Mouse (Mus musculus): Measurements from ENCODE around the gene Defb23. TPM values are rescaled to one million over a fixed set of nuclear protein-coding genes. Genes with fewer than 3 reads are reported as not detected.

Defb23 gene
- polyA plus RNA-seq, 1 experiment from 2014 or later = not detected

GRCm38 (mm10) chr2:152413765-152414584 lies 50.4 kb downstream of the Defb23 start:
- WGBS = under 1% methylated on average over 86 of the region's 86 CpGs
- no peaks in the 10 kb centered on the region for H3K27me3 ChIP-seq (ENCODE audit: control insufficient read depth, insufficient read depth, low read length)
- H3K9ac ChIP-seq (ENCODE audit: low read length) = peak overlapping the region; percentile 100
- H3K36me3 ChIP-seq (ENCODE audit: control insufficient read depth, insufficient read depth, low read length) = peaks cover 7% of the 10 kb centered on the region; the same call in 1 of the 2 replicates
- peaks cover 21 to 33% of the 10 kb centered on the region in 2 experiments for H3K4me1 ChIP-seq (ENCODE audit: control insufficient read depth in 2 of 2, insufficient read depth in 2 of 2, low read length in 2 of 2)
- H3K9me3 ChIP-seq (ENCODE audit: control insufficient read depth, low read length) = 0 out of 2 replicates have a peak, but pooled peaks cover 6% of the 10 kb centered on the region
- peak overlapping the region; percentile 93 for H3K4me2 ChIP-seq (ENCODE audit: low read length)
- H3K4me3 ChIP-seq (ENCODE audit: control insufficient read depth in 1 of 2, insufficient read depth in 1 of 2, low read depth in 1 of 2, low read length in 2 of 2) = peak overlapping the region; percentile 82 to 94
- 0 out of 2 replicates have a peak, but pooled peaks have one; percentile 2 for ATAC-seq (ENCODE audit: insufficient number of reproducible peaks, insufficient read depth, low FRiP score, low read depth)
- H3K27ac ChIP-seq (replicated peaks in 1 of 2; ENCODE audit: control insufficient read depth in 1 of 2, insufficient read depth in 1 of 2, low read depth in 2 of 2, low read length in 2 of 2) = peak overlapping the region; percentile 96 to 99

- H3K4me1 ChIP-seq (ENCODE audit: control insufficient read depth in 2 of 2, insufficient read depth in 2 of 2, low read length in 2 of 2) = peaks cover 21 to 33% of the 10 kb centered on the region in 2 experiments
- ATAC-seq (ENCODE audit: insufficient number of reproducible peaks, insufficient read depth, low FRiP score, low read depth) = no peak
- 0 out of 2 replicates have a peak, but pooled peaks cover 6% of the 10 kb centered on the region for H3K9me3 ChIP-seq (ENCODE audit: control insufficient read depth, low read length)
- peak overlapping the region; percentile 82 to 94 for H3K4me3 ChIP-seq (ENCODE audit: control insufficient read depth in 1 of 2, insufficient read depth in 1 of 2, low read depth in 1 of 2, low read length in 2 of 2)
- peak overlapping the region; percentile 96 to 99 for H3K27ac ChIP-seq (replicated peaks in 1 of 2; ENCODE audit: control insufficient read depth in 1 of 2, insufficient read depth in 1 of 2, low read depth in 2 of 2, low read length in 2 of 2)
- no peaks in the 10 kb centered on the region for H3K27me3 ChIP-seq (ENCODE audit: control insufficient read depth, insufficient read depth, low read length)
- peaks cover 7% of the 10 kb centered on the region; the same call in 1 of the 2 replicates for H3K36me3 ChIP-seq (ENCODE audit: control insufficient read depth, insufficient read depth, low read length)
- peak overlapping the region; percentile 93 for H3K4me2 ChIP-seq (ENCODE audit: low read length)
- 1% methylated on average over 21 of the region's 21 CpGs for WGBS
- peak overlapping the region; percentile 100 for H3K9ac ChIP-seq (ENCODE audit: low read length)
Measured at GRCm38 (mm10) chr2:152413158-152413764, 51.2 kb downstream of the Defb23 start.

- H3K4me3 ChIP-seq (ENCODE audit: control insufficient read depth in 1 of 2, insufficient read depth in 1 of 2, low read depth in 1 of 2, low read length in 2 of 2) = peak overlapping the region; percentile 82 to 94
- H3K4me2 ChIP-seq (ENCODE audit: low read length) = peak overlapping the region; percentile 93
- peak overlapping the region; percentile 100 for H3K9ac ChIP-seq (ENCODE audit: low read length)
- H3K27me3 ChIP-seq (ENCODE audit: control insufficient read depth, insufficient read depth, low read length) = no peaks in the 10 kb centered on the region
- peak overlapping the region; percentile 96 to 99 for H3K27ac ChIP-seq (replicated peaks in 1 of 2; ENCODE audit: control insufficient read depth in 1 of 2, insufficient read depth in 1 of 2, low read depth in 2 of 2, low read length in 2 of 2)
- peaks cover 7% of the 10 kb centered on the region; the same call in 1 of the 2 replicates for H3K36me3 ChIP-seq (ENCODE audit: control insufficient read depth, insufficient read depth, low read length)
- no peak for ATAC-seq (ENCODE audit: insufficient number of reproducible peaks, insufficient read depth, low FRiP score, low read depth)
- H3K4me1 ChIP-seq (ENCODE audit: control insufficient read depth in 2 of 2, insufficient read depth in 2 of 2, low read length in 2 of 2) = peaks cover 21 to 33% of the 10 kb centered on the region in 2 experiments
- 0 out of 2 replicates have a peak, but pooled peaks cover 6% of the 10 kb centered on the region for H3K9me3 ChIP-seq (ENCODE audit: control insufficient read depth, low read length)
- 3% methylated on average over 15 of the region's 15 CpGs for WGBS
Measured at GRCm38 (mm10) chr2:152412526-152413157, 51.8 kb downstream of the Defb23 start.

- H3K4me1 ChIP-seq (ENCODE audit: control insufficient read depth in 2 of 2, insufficient read depth in 2 of 2, low read length in 2 of 2) = peaks cover 22 to 36% of the 10 kb centered on the region in 2 experiments
- H3K36me3 ChIP-seq (ENCODE audit: control insufficient read depth, insufficient read depth, low read length) = peaks cover 7% of the 10 kb centered on the region; the same call in 1 of the 2 replicates
- peak overlapping the region; percentile 96 to 99 for H3K27ac ChIP-seq (replicated peaks in 1 of 2; ENCODE audit: control insufficient read depth in 1 of 2, insufficient read depth in 1 of 2, low read depth in 2 of 2, low read length in 2 of 2)
- peak overlapping the region; percentile 100 for H3K9ac ChIP-seq (ENCODE audit: low read length)
- H3K4me2 ChIP-seq (ENCODE audit: low read length) = peak overlapping the region; percentile 93
- H3K27me3 ChIP-seq (ENCODE audit: control insufficient read depth, insufficient read depth, low read length) = no peaks in the 10 kb centered on the region
- 9% methylated on average over 7 of the region's 7 CpGs for WGBS
- H3K9me3 ChIP-seq (ENCODE audit: control insufficient read depth, low read length) = 0 out of 2 replicates have a peak, but pooled peaks cover 6% of the 10 kb centered on the region
- ATAC-seq (ENCODE audit: insufficient number of reproducible peaks, insufficient read depth, low FRiP score, low read depth) = no peak
- H3K4me3 ChIP-seq (ENCODE audit: control insufficient read depth in 1 of 2, insufficient read depth in 1 of 2, low read depth in 1 of 2, low read length in 2 of 2) = peak overlapping the region; percentile 82 to 94
Measured at GRCm38 (mm10) chr2:152411471-152411870, 52.9 kb downstream of the Defb23 start.

- peak; percentile 62 for ATAC-seq (ENCODE audit: insufficient number of reproducible peaks, insufficient read depth, low FRiP score, low read depth)
- Histone ChIP-seq H3K27ac (replicated peaks in 1 of 2; ENCODE audit: control insufficient read depth in 1 of 2, insufficient read depth in 1 of 2, low read depth in 2 of 2, low read length in 2 of 2) (peak overlapping the region; percentile 96 to 99), H3K9ac (ENCODE audit: low read length) (peak overlapping the region; percentile 100), H3K4me1 (ENCODE audit: control insufficient read depth in 2 of 2, insufficient read depth in 2 of 2, low read length in 2 of 2) (peaks cover 24 to 38% of the 10 kb centered on the region in 2 experiments), H3K36me3 (ENCODE audit: control insufficient read depth, insufficient read depth, low read length) (peaks cover 7% of the 10 kb centered on the region; the same call in 1 of the 2 replicates), H3K27me3 (ENCODE audit: control insufficient read depth, insufficient read depth, low read length) (no peaks in the 10 kb centered on the region), H3K4me3 (ENCODE audit: control insufficient read depth in 1 of 2, insufficient read depth in 1 of 2, low read depth in 1 of 2, low read length in 2 of 2) (peak overlapping the region; percentile 82 to 94), H3K9me3 (ENCODE audit: control insufficient read depth, low read length) (0 out of 2 replicates have a peak, but pooled peaks cover under 1% of the 10 kb centered on the region), H3K4me2 (ENCODE audit: low read length) (peak overlapping the region; percentile 93)
- WGBS = 0% methylated on average over 15 of the region's 15 CpGs
Measured at GRCm38 (mm10) chr2:152410971-152411371, 53.4 kb downstream of the Defb23 start.

- peaks cover 22 to 37% of the 10 kb centered on the region in 2 experiments for H3K4me1 ChIP-seq (ENCODE audit: control insufficient read depth in 2 of 2, insufficient read depth in 2 of 2, low read length in 2 of 2)
- H3K9me3 ChIP-seq (ENCODE audit: control insufficient read depth, low read length) = no peaks in the 10 kb centered on the region
- H3K27ac ChIP-seq (replicated peaks in 1 of 2; ENCODE audit: control insufficient read depth in 1 of 2, insufficient read depth in 1 of 2, low read depth in 2 of 2, low read length in 2 of 2) = peak overlapping the region; percentile 96 to 99
- no peak overlapping the region for H3K4me3 ChIP-seq (ENCODE audit: control insufficient read depth in 1 of 2, insufficient read depth in 1 of 2, low read depth in 1 of 2, low read length in 2 of 2)
- H3K36me3 ChIP-seq (ENCODE audit: control insufficient read depth, insufficient read depth, low read length) = peaks cover 7% of the 10 kb centered on the region; the same call in 1 of the 2 replicates
- no peak overlapping the region for H3K4me2 ChIP-seq (ENCODE audit: low read length)
- ATAC-seq (ENCODE audit: insufficient number of reproducible peaks, insufficient read depth, low FRiP score, low read depth) = no peak
- H3K9ac ChIP-seq (ENCODE audit: low read length) = no peak overlapping the region
- WGBS = 70% methylated on average over 6 of the region's 6 CpGs
- H3K27me3 ChIP-seq (ENCODE audit: control insufficient read depth, insufficient read depth, low read length) = no peaks in the 10 kb centered on the region
Measured at GRCm38 (mm10) chr2:152409781-152410180, 54.6 kb downstream of the Defb23 start.

Data from heart, embryonic 14.5 days (tissue).